Mouse (Mus musculus) gastrocnemius, postnatal 36 days (tissue): ENCODE measurements at regions not wholly inside any gene's neighbourhood (a gene's known extent, or its start where the extent isn't known, plus 50 kb on each side); places are given as distances from the start of the nearest gene placed in this dataset.

Experiments
- DNase-seq, 2 experiments: peaks; one replicate each; pipeline ENCODE4 v3.0.0; 2022
- intact Hi-C: fragments of 180-260 bp; cut with DNase I; formaldehyde crosslinking; loops from one replicate; pipeline ENCODE4 v1.15.1; 2025

- intact Hi-C loops = no loop called here
- no peak for DNase-seq
Observed at GRCm38 (mm10) chr15:70982719-70983118, 2851.6 kb upstream of the Gm6569 start.

- intact Hi-C loops = no loop called here
- no peak for DNase-seq
Observed at GRCm38 (mm10) chr15:70987973-70988570, 2846.3 kb upstream of the Gm6569 start.

- DNase-seq = no peak
- intact Hi-C loops = no loop called here
Observed at GRCm38 (mm10) chr15:70993397-70993796, 2841.0 kb upstream of the Gm6569 start.

GRCm38 (mm10) chr15:71010362-71010761 is 2824.0 kb upstream of the Gm6569 start:
- intact Hi-C loops = no loop called here
- no peak for DNase-seq

GRCm38 (mm10) chr15:71010773-71011172 is 2823.6 kb upstream of the Gm6569 start:
- intact Hi-C loops = no loop called here

GRCm38 (mm10) chr15:71054251-71054852 is 2780.0 kb upstream of the Gm6569 start:
- intact Hi-C loops = no loop called here
- no peak for DNase-seq

More at GRCm38 (mm10) chr15:71010773-71011172, 2823.6 kb upstream of the Gm6569 start:
- DNase-seq = no peak

GRCm38 (mm10) chr15:71086367-71086997 is 2747.9 kb upstream of the Gm6569 start:
- intact Hi-C loops = no loop called here
- DNase-seq = no peak

- DNase-seq = no peak
- intact Hi-C loops = no loop called here
Observed at GRCm38 (mm10) chr15:71099111-71099510, 2735.2 kb upstream of the Gm6569 start.

- intact Hi-C loops = no loop called here
- DNase-seq = no peak
Observed at GRCm38 (mm10) chr15:71129802-71130201, 2704.6 kb upstream of the Gm6569 start.

GRCm38 (mm10) chr15:71157680-71158079 is 2676.7 kb upstream of the Gm6569 start:
- no peak for DNase-seq
- intact Hi-C loops = no loop called here

GRCm38 (mm10) chr15:71162097-71162496 is 2672.3 kb upstream of the Gm6569 start:
- DNase-seq = no peak
- intact Hi-C loops = no loop called here

- DNase-seq = no peak
- intact Hi-C loops = no loop called here
Observed at GRCm38 (mm10) chr15:71195011-71195739, 2639.2 kb upstream of the Gm6569 start.

GRCm38 (mm10) chr15:71240647-71241351 is 2593.6 kb upstream of the Gm6569 start:
- intact Hi-C loops = no loop called here
- peak in 1 of 2 experiments; percentile 28 for DNase-seq

- no peak for DNase-seq
- intact Hi-C loops = no loop called here
Observed at GRCm38 (mm10) chr15:71243539-71243938, 2590.8 kb upstream of the Gm6569 start.

- DNase-seq = no peak
- intact Hi-C loops = no loop called here
Observed at GRCm38 (mm10) chr15:71275876-71276565, 2558.3 kb upstream of the Gm6569 start.

- intact Hi-C loops = no loop called here
- no peak for DNase-seq
Observed at GRCm38 (mm10) chr15:71276566-71276912, 2557.8 kb upstream of the Gm6569 start.

GRCm38 (mm10) chr15:71277388-71277787 is 2557.0 kb upstream of the Gm6569 start:
- intact Hi-C loops = no loop called here
- DNase-seq = no peak

GRCm38 (mm10) chr15:71283775-71284174 is 2550.6 kb upstream of the Gm6569 start:
- no peak for DNase-seq
- intact Hi-C loops = no loop called here

- intact Hi-C loops = no loop called here
- no peak for DNase-seq
Observed at GRCm38 (mm10) chr15:71302541-71302940, 2531.8 kb upstream of the Gm6569 start.

GRCm38 (mm10) chr15:71310230-71310629 is 2524.1 kb upstream of the Gm6569 start:
- intact Hi-C loops = no loop called here

More at GRCm38 (mm10) chr15:71310230-71310629, 2524.1 kb upstream of the Gm6569 start:
- DNase-seq = no peak
